Mouse (Mus musculus): Measurements from ENCODE around the gene Itpr1.

Gene Itpr1

GRCm38 (mm10) chr6:108325400-108325799, 112.5 kb downstream of the Itpr1 start:
- no peak for DNase-seq (ENCODE audit: low spot score)

DNA sequence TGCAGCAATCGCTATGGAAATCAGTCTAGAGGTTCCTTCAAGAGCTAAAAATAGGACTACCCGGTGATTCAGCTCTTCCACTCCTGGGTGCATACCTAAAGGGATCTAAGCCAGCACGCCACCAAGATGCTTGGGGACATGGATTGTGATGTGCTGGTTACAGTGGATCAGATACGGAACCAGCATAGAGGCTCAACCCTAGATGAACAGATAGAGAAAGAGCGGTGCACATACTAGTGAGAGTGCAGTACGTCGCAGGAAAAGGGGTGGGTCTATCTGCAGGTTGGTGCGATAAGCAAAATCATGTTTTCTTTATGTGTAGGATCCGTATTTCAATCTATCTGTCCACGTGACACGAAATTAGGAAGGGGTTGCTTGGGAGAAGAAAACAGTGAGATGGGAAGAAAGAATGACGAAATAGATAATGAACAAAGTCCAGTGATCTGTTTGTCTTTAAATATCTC, 113.1 kb downstream of the Itpr1 start:
- no peak for DNase-seq (ENCODE audit: low spot score)

- no peak for DNase-seq (ENCODE audit: low spot score)
These were observed 113.9 kb downstream of the Itpr1 start for GRCm38 (mm10) chr6:108326751-108327161.

DNA sequence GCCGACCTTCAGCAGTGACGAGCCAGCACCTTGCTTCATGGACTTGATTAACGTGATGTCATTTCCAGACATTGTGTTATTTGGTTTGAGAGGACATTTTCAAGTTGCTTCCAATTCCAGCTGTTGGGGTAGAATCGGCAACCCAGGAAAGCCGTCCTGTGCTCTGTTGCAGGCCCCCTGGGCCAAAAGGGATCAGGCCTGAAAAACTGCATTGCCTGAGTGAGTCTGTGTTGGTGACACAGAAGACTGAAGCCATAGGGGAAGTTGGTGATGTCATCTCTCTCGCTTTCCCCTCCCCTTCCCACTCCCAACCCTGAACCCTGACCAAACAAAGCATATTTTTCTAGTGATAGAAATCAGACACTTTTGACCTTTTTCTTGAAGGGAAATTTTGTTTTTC, 114.7 kb downstream of the Itpr1 start:
- DNase-seq (ENCODE audit: low spot score), result no peak

GRCm38 (mm10) chr6:108328296-108328695, 115.4 kb downstream of the Itpr1 start:
- no peak for DNase-seq (ENCODE audit: low spot score)

GRCm38 (mm10) chr6:108330461-108330860, 117.6 kb downstream of the Itpr1 start:
- DNase-seq (ENCODE audit: low spot score), result no peak

DNA sequence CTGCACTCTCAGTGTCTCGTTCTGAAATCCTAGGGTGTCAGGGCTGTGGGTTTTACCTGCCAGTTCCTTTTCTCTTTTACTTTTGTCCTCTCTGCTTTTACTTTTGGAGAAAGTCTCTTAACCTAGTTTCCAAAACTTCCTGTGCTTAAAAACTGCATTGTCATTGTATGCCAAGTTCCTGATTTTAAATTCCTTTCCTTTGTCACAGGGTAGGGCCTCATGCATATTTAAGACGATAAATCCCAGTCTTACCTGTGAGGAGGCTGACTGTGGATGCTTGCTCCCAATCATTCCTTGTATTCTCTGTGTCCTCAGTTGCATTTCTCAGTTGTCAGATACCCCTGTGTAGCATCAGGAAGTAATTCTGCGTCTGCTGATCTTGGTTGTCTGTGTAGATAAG, 118.4 kb downstream of the Itpr1 start:
- DNase-seq (ENCODE audit: low spot score), result no peak

GRCm38 (mm10) chr6:108334059-108334458, 121.2 kb downstream of the Itpr1 start:
- DNase-seq (ENCODE audit: low spot score), result no peak

DNA sequence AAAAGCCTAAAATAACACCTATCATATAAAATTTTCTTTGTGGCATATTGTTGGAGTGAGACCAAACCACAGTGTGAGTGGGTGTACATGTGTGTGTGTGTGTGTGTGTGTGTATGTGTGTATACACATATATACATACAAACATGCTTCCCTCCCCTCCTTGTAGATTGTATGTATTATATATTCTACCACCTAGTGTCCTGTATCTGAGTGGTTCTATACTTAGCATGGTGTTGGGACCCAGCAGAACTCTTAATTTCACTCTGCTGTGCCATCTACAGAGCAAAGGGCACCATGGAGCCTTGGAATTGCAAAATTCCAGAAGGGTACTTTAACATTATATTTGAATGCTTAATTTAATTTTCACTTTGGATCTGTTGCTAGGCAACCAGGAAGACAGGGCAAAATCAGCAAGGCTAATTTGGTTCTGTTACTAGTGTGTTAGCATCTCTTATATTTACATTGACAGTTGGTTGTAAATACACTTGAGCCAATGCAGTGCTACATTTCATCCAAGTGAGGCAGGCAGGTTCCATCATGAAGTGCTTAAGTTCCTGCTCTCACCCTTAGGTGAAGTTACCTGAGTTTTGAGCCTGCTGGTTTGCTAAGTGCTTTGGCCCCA, 122.4 kb downstream of the Itpr1 start:
- DNase-seq (ENCODE audit: low spot score), result no peak

GRCm38 (mm10) chr6:108336506-108336905, 123.6 kb downstream of the Itpr1 start:
- no peak for DNase-seq (ENCODE audit: low spot score)

DNA sequence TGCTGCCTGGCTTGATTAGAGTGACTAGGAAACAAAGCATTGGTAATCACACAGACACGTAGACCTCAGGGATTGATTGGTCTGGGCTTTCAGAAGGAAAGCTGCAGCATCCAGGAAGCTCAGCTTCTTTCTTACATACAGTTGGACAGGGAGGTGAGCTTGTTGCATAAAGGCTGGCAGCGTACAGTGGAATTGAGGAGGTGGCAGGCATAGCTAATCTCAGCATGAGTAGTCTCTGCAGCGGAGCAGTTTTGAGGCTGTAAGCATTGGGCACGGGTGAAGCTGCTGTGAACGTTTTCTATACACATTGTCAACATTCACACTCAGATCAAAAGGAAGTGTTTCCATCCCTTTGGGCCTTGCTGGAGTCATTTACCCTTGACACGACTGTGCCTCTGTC, 124.4 kb downstream of the Itpr1 start:
- DNase-seq (ENCODE audit: low spot score), result no peak

- no peak for DNase-seq (ENCODE audit: low spot score)
These were observed 125.5 kb downstream of the Itpr1 start for GRCm38 (mm10) chr6:108338362-108338761.

DNA sequence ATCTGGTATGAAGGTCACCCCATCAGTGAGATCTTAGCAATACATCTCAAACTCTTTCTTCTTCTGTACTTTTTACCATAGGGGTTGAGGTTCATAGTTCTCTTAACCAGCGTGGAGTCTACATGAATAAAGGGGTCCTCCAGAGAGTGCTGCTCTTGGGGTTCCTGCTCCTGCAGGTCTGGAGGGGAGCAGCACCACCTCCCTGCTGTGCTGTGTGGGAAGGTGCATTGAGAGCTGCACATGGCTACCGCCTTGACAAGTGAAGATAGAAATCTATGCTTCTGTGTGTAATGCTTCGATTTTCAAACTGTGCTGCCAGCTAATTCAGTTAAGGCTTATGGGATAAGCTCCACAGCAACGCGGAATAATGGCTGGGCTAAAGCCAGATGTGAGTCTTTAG, 130.1 kb downstream of the Itpr1 start:
- DNase-seq (ENCODE audit: low spot score), result no peak

- DNase-seq (ENCODE audit: low spot score), result no peak
These were observed 130.9 kb downstream of the Itpr1 start for GRCm38 (mm10) chr6:108343781-108344310.

DNA sequence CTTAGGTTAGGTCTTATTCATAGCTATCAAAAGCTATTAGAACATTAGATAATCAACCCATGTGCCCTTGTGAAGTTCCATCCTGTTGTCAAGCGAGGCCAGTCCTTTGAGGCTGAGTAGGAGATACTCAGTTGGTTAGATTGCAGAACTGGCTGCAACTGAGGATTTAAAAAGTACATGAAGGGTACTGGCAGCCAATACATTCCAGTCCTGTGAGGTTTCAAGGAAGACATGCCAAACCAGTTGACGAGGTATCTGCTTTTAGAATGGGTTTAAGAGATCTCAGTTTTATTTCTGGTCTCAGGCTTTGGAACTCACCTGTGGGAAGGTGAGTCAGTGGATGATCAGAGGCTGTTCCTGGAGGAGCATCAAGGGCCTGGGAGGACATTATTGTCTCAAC, 137.9 kb downstream of the Itpr1 start:
- no peak for DNase-seq (ENCODE audit: low spot score)

DNA sequence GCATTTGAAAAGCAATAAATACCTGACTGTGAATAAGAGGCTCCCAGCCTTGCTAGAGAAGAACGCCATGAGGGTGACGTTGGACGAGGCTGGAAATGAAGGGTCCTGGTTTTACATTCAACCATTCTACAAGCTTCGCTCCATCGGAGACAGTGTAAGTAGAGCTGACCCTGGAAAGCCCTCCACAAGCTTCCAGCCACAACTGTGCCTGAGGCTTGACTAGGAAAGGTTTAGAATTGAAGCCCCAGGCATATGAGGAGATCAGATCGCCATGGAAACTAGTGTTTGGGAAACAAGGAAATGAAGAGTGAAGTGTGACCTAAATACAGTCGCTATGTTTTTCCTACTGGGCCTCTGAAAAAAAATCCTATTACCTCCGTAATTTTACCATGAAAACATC, 139.1 kb downstream of the Itpr1 start:
- no peak for DNase-seq (ENCODE audit: low spot score)

DNA sequence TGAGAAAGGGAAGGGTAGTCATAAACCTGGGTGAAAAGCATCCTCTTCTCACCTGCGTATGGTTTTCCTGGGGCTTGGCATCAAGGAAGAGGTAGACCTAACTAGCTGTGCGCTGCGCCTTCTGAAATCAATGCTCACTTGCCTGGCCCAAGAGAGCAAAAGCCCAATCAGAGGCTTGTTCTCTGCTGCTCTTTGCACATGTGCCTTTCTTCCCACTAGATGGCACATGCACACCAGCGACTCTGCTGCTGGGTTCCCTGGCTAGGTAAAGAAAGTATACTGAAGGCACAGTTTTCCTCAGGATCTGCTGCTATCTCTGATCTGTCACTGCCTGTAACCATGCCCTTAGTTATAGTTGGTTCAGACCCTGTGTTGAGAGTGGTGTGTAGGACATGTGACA, 154.5 kb downstream of the Itpr1 start:
- DNase-seq (ENCODE audit: low spot score), result no peak

DNA sequence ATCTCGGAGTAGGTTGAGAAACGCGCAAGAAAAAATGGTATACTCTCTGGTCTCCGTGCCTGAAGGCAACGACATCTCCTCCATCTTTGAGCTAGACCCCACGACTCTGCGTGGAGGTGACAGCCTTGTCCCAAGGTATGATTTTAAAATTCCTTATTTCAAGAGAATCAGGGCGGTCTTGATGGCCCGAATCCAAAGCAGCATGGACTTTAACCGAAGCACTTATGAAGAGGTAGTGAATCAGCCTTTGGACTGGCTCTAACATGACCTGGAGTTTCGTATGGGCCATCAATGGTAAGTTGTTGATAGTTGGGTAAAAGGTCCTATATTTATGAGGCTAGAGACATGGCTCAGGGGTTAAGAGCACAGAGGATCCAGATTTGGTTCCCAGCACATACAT, 156.1 kb downstream of the Itpr1 start:
- no peak for DNase-seq (ENCODE audit: low spot score)

GRCm38 (mm10) chr6:108371347-108371893, 158.5 kb downstream of the Itpr1 start:
- DNase-seq (ENCODE audit: low spot score), result no peak

DNA sequence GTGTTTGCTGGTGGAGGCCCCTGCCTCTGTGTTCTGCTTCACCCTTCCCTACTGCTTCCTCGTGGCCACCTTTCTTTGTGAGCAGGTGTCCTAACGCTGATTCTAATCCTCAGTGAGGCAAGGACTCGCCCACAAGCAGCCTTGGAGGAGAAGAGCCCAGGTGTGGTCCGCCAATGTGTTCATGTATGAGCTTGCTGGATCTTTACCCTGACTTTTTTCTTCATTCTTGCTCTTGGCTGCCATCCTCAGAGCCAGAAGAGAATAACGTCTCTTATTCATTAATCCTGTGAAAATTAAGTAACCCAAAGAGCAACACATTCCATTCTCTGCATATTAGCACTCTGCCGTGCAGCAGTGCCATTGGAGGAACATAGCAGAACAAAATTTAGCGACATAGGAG, 161.1 kb downstream of the Itpr1 start:
- DNase-seq (ENCODE audit: low spot score), result no peak

GRCm38 (mm10) chr6:108379041-108379440, 166.1 kb downstream of the Itpr1 start:
- no peak for DNase-seq (ENCODE audit: low spot score)

- no peak for DNase-seq (ENCODE audit: low spot score)
These were observed 167.3 kb downstream of the Itpr1 start for GRCm38 (mm10) chr6:108380209-108380608.

GRCm38 (mm10) chr6:108390624-108391324, 177.9 kb downstream of the Itpr1 start:
- DNase-seq (ENCODE audit: low spot score), result no peak

All from T-cell, adult 2 months (primary cell).